Mouse (Mus musculus): ENCODE data around the gene Fkbp6. TPM values are rescaled to one million over a fixed set of nuclear protein-coding genes. Genes with fewer than 3 reads are reported as not detected.

Gene Fkbp6
- polyA plus RNA-seq, 1 experiment from 2014 or later, result not detected

GRCm38 (mm10) chr5:135346430-135346829 is 3.4 kb downstream of the Fkbp6 start:
- no peak for ATAC-seq (ENCODE audit: insufficient number of reproducible peaks, insufficient read depth, low FRiP score, low read depth)
- Histone ChIP-seq H3K4me3 (ENCODE audit: low read depth, low read length) (no peak overlapping the region), H3K9ac (replicated peaks; ENCODE audit: low read depth, low read length) (no peak overlapping the region), H3K27ac (ENCODE audit: low read length) (no peak overlapping the region), H3K4me1 (ENCODE audit: control insufficient read depth, insufficient read depth, low read length) (no peaks in the 10 kb centered on the region), H3K36me3 (ENCODE audit: control insufficient read depth, insufficient read depth, low read length) (no peaks in the 10 kb centered on the region), H3K4me2 (replicated peaks; ENCODE audit: low read depth, low read length) (no peak overlapping the region), H3K27me3 (ENCODE audit: control insufficient read depth, insufficient read depth, low read length) (no peaks in the 10 kb centered on the region), H3K9me3 (ENCODE audit: control insufficient read depth, low read depth, low read length) (peaks cover 6% of the 10 kb centered on the region; the same call in 1 of the 2 replicates)
- 29% methylated on average over 1 of the region's 1 CpGs for WGBS

GRCm38 (mm10) chr5:135345989-135346388 is 3.9 kb downstream of the Fkbp6 start:
- no peak overlapping the region for H3K4me3 ChIP-seq (ENCODE audit: low read depth, low read length)
- no peak for ATAC-seq (ENCODE audit: insufficient number of reproducible peaks, insufficient read depth, low FRiP score, low read depth)
- no peaks in the 10 kb centered on the region for H3K4me1 ChIP-seq (ENCODE audit: control insufficient read depth, insufficient read depth, low read length)
- no peaks in the 10 kb centered on the region for H3K27me3 ChIP-seq (ENCODE audit: control insufficient read depth, insufficient read depth, low read length)
- no peaks in the 10 kb centered on the region for H3K36me3 ChIP-seq (ENCODE audit: control insufficient read depth, insufficient read depth, low read length)
- peaks cover 6% of the 10 kb centered on the region; the same call in 1 of the 2 replicates for H3K9me3 ChIP-seq (ENCODE audit: control insufficient read depth, low read depth, low read length)
- 85% methylated on average over 7 of the region's 7 CpGs for WGBS
- no peak overlapping the region for H3K9ac ChIP-seq (replicated peaks; ENCODE audit: low read depth, low read length)
- no peak overlapping the region for H3K27ac ChIP-seq (ENCODE audit: low read length)
- H3K4me2 ChIP-seq (replicated peaks; ENCODE audit: low read depth, low read length), result no peak overlapping the region

- WGBS, result 35% methylated on average over 3 of the region's 3 CpGs
Observed at GRCm38 (mm10) chr5:135337575-135337974, 12.3 kb downstream of the Fkbp6 start.

GRCm38 (mm10) chr5:135331161-135331560 is 18.7 kb downstream of the Fkbp6 start:
- Histone ChIP-seq H3K36me3 (ENCODE audit: control insufficient read depth, insufficient read depth, low read length) (no peaks in the 10 kb centered on the region), H3K27me3 (ENCODE audit: control insufficient read depth, insufficient read depth, low read length) (no peaks in the 10 kb centered on the region), H3K4me2 (replicated peaks; ENCODE audit: low read depth, low read length) (no peak overlapping the region), H3K4me1 (ENCODE audit: control insufficient read depth, insufficient read depth, low read length) (no peaks in the 10 kb centered on the region), H3K27ac (ENCODE audit: low read length) (no peak overlapping the region), H3K9me3 (ENCODE audit: control insufficient read depth, low read depth, low read length) (no peaks in the 10 kb centered on the region), H3K4me3 (ENCODE audit: low read depth, low read length) (no peak overlapping the region), H3K9ac (replicated peaks; ENCODE audit: low read depth, low read length) (no peak overlapping the region)
- WGBS, result 83% methylated on average over 6 of the region's 6 CpGs
- ATAC-seq (ENCODE audit: insufficient number of reproducible peaks, insufficient read depth, low FRiP score, low read depth), result no peak

More at GRCm38 (mm10) chr5:135337575-135337974, 12.3 kb downstream of the Fkbp6 start:
- Histone ChIP-seq H3K4me3 (ENCODE audit: low read depth, low read length) (no peak overlapping the region), H3K27ac (ENCODE audit: low read length) (no peak overlapping the region), H3K36me3 (ENCODE audit: control insufficient read depth, insufficient read depth, low read length) (no peaks in the 10 kb centered on the region), H3K9ac (replicated peaks; ENCODE audit: low read depth, low read length) (no peak overlapping the region), H3K4me1 (ENCODE audit: control insufficient read depth, insufficient read depth, low read length) (no peaks in the 10 kb centered on the region), H3K4me2 (replicated peaks; ENCODE audit: low read depth, low read length) (no peak overlapping the region), H3K9me3 (ENCODE audit: control insufficient read depth, low read depth, low read length) (no peaks in the 10 kb centered on the region), H3K27me3 (ENCODE audit: control insufficient read depth, insufficient read depth, low read length) (no peaks in the 10 kb centered on the region)
- ATAC-seq (ENCODE audit: insufficient number of reproducible peaks, insufficient read depth, low FRiP score, low read depth), result no peak

- Histone ChIP-seq H3K4me3 (ENCODE audit: low read depth, low read length) (no peak overlapping the region), H3K4me1 (ENCODE audit: control insufficient read depth, insufficient read depth, low read length) (no peaks in the 10 kb centered on the region), H3K27ac (ENCODE audit: low read length) (no peak overlapping the region), H3K9me3 (ENCODE audit: control insufficient read depth, low read depth, low read length) (no peaks in the 10 kb centered on the region), H3K27me3 (ENCODE audit: control insufficient read depth, insufficient read depth, low read length) (no peaks in the 10 kb centered on the region), H3K4me2 (replicated peaks; ENCODE audit: low read depth, low read length) (no peak overlapping the region), H3K36me3 (ENCODE audit: control insufficient read depth, insufficient read depth, low read length) (no peaks in the 10 kb centered on the region), H3K9ac (replicated peaks; ENCODE audit: low read depth, low read length) (no peak overlapping the region)
- no peak for ATAC-seq (ENCODE audit: insufficient number of reproducible peaks, insufficient read depth, low FRiP score, low read depth)
- 84% methylated on average over 5 of the region's 5 CpGs for WGBS
Observed at GRCm38 (mm10) chr5:135330201-135330600, 19.6 kb downstream of the Fkbp6 start.

GRCm38 (mm10) chr5:135329471-135329870 is 20.4 kb downstream of the Fkbp6 start:
- Histone ChIP-seq H3K27ac (ENCODE audit: low read length) (no peak overlapping the region), H3K9ac (replicated peaks; ENCODE audit: low read depth, low read length) (no peak overlapping the region), H3K36me3 (ENCODE audit: control insufficient read depth, insufficient read depth, low read length) (no peaks in the 10 kb centered on the region), H3K4me2 (replicated peaks; ENCODE audit: low read depth, low read length) (no peak overlapping the region), H3K9me3 (ENCODE audit: control insufficient read depth, low read depth, low read length) (no peaks in the 10 kb centered on the region), H3K4me3 (ENCODE audit: low read depth, low read length) (no peak overlapping the region), H3K4me1 (ENCODE audit: control insufficient read depth, insufficient read depth, low read length) (no peaks in the 10 kb centered on the region), H3K27me3 (ENCODE audit: control insufficient read depth, insufficient read depth, low read length) (no peaks in the 10 kb centered on the region)
- no peak for ATAC-seq (ENCODE audit: insufficient number of reproducible peaks, insufficient read depth, low FRiP score, low read depth)
- 79% methylated on average over 4 of the region's 4 CpGs for WGBS

GRCm38 (mm10) chr5:135326121-135326659 is 23.7 kb downstream of the Fkbp6 start:
- Histone ChIP-seq H3K4me2 (replicated peaks; ENCODE audit: low read depth, low read length) (no peak overlapping the region), H3K4me3 (ENCODE audit: low read depth, low read length) (no peak overlapping the region), H3K9ac (replicated peaks; ENCODE audit: low read depth, low read length) (no peak overlapping the region), H3K36me3 (ENCODE audit: control insufficient read depth, insufficient read depth, low read length) (no peaks in the 10 kb centered on the region), H3K27ac (ENCODE audit: low read length) (no peak overlapping the region), H3K4me1 (ENCODE audit: control insufficient read depth, insufficient read depth, low read length) (no peaks in the 10 kb centered on the region), H3K9me3 (ENCODE audit: control insufficient read depth, low read depth, low read length) (no peaks in the 10 kb centered on the region), H3K27me3 (ENCODE audit: control insufficient read depth, insufficient read depth, low read length) (no peaks in the 10 kb centered on the region)
- WGBS, result 34% methylated on average over 3 of the region's 3 CpGs
- ATAC-seq (ENCODE audit: insufficient number of reproducible peaks, insufficient read depth, low FRiP score, low read depth), result no peak

- H3K9me3 ChIP-seq (ENCODE audit: control insufficient read depth, low read depth, low read length), result no peaks in the 10 kb centered on the region
- WGBS, result 83% methylated on average over 1 of the region's 1 CpGs
- no peak for ATAC-seq (ENCODE audit: insufficient number of reproducible peaks, insufficient read depth, low FRiP score, low read depth)
Observed at GRCm38 (mm10) chr5:135322197-135322596, 27.6 kb downstream of the Fkbp6 start.

GRCm38 (mm10) chr5:135319856-135320255 is 30.0 kb downstream of the Fkbp6 start:
- Histone ChIP-seq H3K36me3 (ENCODE audit: control insufficient read depth, insufficient read depth, low read length) (no peaks in the 10 kb centered on the region), H3K9me3 (ENCODE audit: control insufficient read depth, low read depth, low read length) (no peaks in the 10 kb centered on the region), H3K4me3 (ENCODE audit: low read depth, low read length) (no peak overlapping the region), H3K4me2 (replicated peaks; ENCODE audit: low read depth, low read length) (no peak overlapping the region), H3K4me1 (ENCODE audit: control insufficient read depth, insufficient read depth, low read length) (no peaks in the 10 kb centered on the region), H3K27me3 (ENCODE audit: control insufficient read depth, insufficient read depth, low read length) (no peaks in the 10 kb centered on the region), H3K9ac (replicated peaks; ENCODE audit: low read depth, low read length) (no peak overlapping the region), H3K27ac (ENCODE audit: low read length) (no peak overlapping the region)
- WGBS, result 45% methylated on average over 2 of the region's 2 CpGs
- ATAC-seq (ENCODE audit: insufficient number of reproducible peaks, insufficient read depth, low FRiP score, low read depth), result no peak

More at GRCm38 (mm10) chr5:135322197-135322596, 27.6 kb downstream of the Fkbp6 start:
- no peaks in the 10 kb centered on the region for H3K4me1 ChIP-seq (ENCODE audit: control insufficient read depth, insufficient read depth, low read length)
- H3K27ac ChIP-seq (ENCODE audit: low read length), result no peak overlapping the region
- H3K36me3 ChIP-seq (ENCODE audit: control insufficient read depth, insufficient read depth, low read length), result no peaks in the 10 kb centered on the region
- no peak overlapping the region for H3K9ac ChIP-seq (replicated peaks; ENCODE audit: low read depth, low read length)
- H3K27me3 ChIP-seq (ENCODE audit: control insufficient read depth, insufficient read depth, low read length), result no peaks in the 10 kb centered on the region
- H3K4me2 ChIP-seq (replicated peaks; ENCODE audit: low read depth, low read length), result no peak overlapping the region
- no peak overlapping the region for H3K4me3 ChIP-seq (ENCODE audit: low read depth, low read length)

Measured in stomach, embryonic 14.5 days (tissue).